Mouse (Mus musculus): ENCODE measurements around the gene Mmd.

DNA sequence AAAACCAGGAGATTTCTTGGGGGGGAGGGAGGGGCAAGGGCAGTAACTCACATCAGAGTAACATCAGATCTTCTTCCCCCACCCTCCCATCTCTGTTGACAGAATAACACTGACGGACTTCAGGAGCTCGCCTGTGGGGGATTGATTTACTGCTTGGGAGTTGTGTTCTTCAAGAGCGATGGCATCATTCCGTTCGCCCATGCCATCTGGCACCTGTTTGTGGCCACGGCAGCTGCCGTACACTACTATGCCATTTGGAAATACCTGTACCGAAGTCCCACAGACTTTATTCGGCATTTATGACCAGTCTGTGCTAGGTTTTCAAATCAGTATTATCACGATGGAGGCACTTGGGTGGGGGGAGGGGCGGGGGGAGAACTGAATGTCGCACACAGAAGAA, 27.3 kb downstream of the Mmd start:
- no peak for TF ChIP-seq EP300 (optimal IDR thresholded peaks at IDR 0.05)
- TF ChIP-seq CTCF (IDR thresholded peaks at IDR 0.05; ENCODE audit: low read depth) = no peak

Data from stomach, postnatal 0 days (tissue).